Mouse (Mus musculus) heart, adult 11 months (tissue): ENCODE results near the gene Ptprg.

Source experiments
- DNase-seq: peaks from one replicate; pipeline ENCODE4 v3.0.0; 2022

Ptprg gene

GRCm38 (mm10) chr14:11762995-11763394 is 209.7 kb downstream of the Ptprg start:
- DNase-seq = no peak

DNA sequence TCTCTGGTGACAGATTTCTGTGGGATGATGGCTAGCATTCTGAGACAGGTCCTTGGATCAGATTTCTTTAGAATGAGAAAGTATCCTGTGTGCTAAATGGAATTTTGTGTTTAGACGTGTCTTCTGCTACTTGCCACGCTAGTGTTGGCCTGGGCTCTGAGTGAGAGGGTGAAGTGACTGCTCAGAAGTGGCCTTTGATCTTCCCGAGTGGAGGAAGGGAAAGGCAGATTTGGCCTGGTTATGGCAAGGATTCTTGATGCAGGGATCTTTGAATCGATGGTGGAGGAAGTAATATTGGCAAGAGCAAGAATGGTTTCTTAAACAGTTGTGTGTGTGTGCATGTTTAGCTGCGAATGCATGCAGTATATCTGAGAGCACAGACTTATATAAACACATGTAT is 219.4 kb downstream of the Ptprg start:
- no peak for DNase-seq

- DNase-seq = no peak
Observed at GRCm38 (mm10) chr14:11774476-11775037, 221.2 kb downstream of the Ptprg start.

DNA sequence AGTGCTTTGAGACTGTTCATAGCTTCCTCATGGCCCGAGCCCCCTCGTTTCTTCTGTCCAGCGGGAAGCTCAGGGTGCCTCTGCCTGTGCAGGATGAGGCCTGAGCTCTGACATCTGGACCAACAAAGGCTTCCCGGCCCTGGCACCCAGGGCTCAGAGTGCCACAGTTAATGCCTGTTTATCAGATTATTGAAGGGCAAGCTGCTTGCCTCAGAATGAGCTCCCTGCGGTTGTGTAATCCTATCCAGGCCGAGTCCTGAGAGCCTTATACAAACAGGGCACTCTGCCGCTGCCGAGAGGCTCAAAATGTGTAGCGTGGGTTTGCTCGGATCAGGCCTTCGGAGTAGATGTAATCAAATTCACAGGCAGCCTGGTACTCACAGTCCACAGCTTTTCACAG is 221.9 kb downstream of the Ptprg start:
- peak; percentile 96 for DNase-seq

GRCm38 (mm10) chr14:11775951-11776495 is 222.7 kb downstream of the Ptprg start:
- no peak for DNase-seq

GRCm38 (mm10) chr14:11776566-11776965 is 223.2 kb downstream of the Ptprg start:
- no peak for DNase-seq

GRCm38 (mm10) chr14:11791190-11791589 is 237.9 kb downstream of the Ptprg start:
- peak; percentile 70 for DNase-seq

DNA sequence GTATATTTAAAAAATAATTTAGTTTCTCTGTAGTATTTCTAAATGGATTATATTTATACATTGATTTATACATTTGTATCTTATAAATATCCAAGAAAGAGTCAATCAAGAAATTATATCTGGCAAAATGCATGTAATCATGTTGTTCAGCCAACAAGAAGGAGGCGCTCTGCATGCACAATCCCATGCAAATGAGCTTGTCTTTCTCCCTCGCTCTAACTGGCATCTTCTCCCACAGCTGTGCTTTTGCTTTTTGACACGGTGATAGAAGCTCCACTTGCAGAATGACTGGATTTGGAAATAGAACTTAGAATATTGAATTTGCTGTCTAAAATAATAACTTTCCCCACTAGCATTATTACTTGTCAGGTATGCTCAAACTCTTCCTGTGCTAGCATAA is 240.5 kb downstream of the Ptprg start:
- DNase-seq = peak; percentile 43

DNA sequence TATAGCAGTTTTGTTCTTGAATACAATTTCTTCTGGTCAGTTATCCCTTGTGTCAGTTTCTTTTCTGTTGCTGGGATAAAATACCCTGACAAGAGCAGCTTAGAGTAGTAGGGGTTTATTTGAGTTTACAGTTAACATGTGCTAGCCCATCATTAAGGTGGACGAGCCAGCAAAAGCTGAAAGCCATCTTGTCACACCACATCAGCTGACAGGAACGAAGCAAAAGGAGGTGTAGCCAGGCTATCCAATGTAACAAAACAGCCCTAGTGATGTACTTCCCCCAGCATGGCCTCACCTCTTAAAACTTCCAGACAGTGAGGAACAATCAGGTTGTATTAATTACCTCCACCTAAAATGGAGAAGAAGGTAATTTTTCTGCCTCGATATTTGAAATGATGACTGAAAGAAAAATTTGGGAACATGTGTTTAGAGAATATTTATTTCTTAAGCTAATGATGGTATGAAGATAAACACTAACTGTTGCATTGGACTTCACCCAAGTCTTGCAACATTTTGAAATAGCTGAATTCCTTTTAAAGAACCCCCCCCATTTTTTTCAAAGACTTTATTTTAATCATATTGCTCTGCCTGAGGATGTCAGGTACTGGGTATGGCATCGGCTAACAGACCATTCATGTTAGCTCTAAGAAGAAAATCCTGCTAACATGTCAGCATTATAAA is 249.2 kb downstream of the Ptprg start:
- peak; percentile 79 for DNase-seq

DNA sequence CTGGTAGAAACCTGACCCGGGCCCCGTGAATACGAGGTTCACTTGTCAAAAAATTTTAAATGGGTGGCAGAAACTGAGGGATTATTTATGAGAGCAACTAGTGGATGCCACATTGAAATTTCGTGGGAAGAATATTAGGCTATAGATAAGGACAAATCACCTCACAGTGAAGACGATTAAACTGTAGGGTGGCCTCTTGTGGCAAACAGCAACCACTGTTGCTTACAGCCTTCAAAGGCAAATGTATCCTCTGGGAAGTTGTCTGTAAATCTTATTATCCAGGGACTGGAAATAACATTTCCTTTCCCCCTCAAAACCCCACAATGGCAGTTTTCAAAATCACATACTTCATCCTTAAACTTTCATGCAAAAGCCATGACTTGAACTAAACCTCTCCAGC is 253.3 kb downstream of the Ptprg start:
- DNase-seq = peak; percentile 78

- peak; percentile 70 for DNase-seq
Observed at GRCm38 (mm10) chr14:11807465-11807864, 254.1 kb downstream of the Ptprg start.

DNA sequence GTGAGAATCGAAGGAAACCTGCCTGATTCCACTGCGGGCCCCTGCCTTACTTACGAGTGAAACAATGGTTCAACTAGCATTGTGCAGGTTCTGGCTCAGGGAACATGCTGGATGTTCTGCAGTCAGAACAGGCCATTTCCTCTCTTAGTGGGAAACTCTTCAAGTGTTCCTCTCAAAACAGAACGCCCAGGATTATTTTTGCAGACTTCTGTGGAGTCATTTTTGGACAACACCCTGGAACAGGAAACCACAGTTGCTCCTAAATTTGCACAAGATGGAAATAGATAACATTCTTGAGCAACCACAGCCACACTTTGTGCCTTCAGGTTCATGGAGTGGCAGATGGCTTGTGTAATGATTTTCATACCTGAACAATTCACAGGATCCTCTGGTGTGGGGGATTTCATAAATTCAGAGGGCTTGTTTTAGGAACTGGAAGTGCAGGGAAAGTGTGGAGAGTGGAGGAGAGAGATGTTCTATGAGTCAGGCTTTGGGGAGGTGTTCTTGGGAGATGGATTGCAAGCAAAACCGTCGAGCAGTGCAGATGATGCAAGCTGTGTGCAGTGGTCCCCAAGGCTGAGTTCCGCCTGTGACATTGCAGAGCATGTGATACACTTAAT is 257.9 kb downstream of the Ptprg start:
- DNase-seq = peak; percentile 98

DNA sequence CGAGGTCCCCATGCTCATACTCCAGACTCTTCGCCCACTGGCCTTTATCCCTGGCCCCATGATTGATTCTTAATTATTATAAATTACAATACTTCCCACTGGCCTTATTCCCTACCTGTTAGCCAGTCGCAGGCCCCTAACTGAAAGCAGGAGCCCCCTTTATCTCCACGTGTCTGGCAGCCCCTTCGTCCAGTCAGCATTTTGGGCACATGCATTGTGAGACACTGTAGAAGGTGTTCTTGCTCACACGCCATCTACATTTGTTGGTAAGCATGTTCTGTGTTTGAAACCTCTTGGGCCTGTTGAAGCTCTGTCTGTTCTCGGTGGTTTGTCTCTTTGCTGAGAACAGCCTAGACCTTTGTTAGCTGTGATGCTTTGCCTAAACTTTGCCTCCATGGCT is 259.0 kb downstream of the Ptprg start:
- DNase-seq = peak; percentile 80

DNA sequence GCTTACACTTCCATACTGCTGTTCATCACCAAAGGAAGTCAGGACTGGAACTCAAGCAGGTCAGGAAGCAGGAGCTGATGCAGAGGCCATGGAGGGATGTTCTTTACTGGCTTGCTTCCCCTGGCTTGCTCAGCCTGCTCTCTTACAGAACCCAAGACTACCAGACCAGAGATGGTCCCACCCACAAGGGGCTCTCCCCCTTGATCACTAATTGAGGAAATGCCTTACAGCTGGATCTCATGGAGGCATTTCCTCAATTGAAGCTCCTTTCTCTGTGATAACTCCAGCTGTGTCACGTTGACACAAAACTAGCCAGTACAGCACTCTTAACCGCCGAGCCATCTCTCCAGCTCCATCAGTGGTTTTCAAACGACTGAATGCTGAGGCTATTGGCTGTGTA is 261.5 kb downstream of the Ptprg start:
- peak; percentile 93 for DNase-seq

GRCm38 (mm10) chr14:11817236-11817635 is 263.9 kb downstream of the Ptprg start:
- peak; percentile 86 for DNase-seq

DNA sequence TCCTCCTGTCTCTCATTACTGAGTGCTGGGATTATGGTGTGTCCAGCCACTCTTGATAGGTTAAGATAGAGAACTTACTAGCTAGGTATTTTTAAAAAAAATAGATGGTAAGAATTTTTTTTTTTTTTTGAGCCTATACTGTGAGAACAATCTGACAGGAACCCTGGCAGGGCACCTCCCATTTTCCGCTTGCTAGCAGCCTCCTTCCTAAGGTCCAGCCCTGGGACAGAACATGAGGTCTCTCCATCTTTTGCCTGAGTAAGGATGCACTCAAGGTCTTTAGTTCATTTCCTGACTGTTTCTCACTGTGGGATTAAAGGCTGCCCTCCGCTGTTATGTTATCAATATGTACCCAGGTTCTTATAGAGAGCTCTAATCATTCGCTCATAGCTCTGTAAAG is 264.7 kb downstream of the Ptprg start:
- peak; percentile 86 for DNase-seq

DNA sequence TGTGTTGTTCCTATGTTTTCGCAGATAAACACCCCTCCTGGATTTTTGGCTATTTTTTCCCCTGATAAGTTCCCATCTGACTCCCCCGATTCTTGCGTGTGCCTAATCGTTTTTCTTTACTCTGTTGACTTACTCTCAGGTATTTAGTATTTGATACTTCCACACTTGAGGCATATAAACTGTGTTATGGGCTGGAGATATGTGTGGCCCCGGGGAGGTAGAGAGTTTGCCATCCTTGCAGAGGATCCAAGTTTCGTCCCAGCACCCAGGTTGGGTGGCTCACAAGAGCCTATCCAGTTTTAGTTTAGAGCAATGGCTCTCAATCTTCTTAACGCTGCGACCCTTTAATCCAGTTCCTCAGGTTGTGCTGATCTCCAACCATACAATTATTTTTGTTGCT is 265.4 kb downstream of the Ptprg start:
- DNase-seq = peak; percentile 73

DNA sequence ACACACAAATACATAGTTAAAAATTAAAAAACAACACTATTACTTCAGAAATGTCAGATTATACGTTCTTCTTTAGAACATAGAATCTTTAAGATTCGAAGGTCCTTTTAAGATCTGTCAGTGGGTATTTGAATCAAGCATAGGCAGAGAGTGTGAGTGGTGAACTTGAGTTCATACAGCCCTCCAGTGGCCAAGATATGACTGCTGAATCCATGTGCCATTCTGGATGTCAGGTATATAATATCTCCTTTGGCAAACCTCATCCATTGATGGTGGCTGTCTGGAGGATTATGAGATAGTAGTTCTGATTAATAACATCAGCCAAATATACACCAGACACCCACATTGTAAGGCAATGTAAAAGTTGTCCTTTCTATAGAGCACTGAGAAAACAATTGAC is 266.0 kb downstream of the Ptprg start:
- no peak for DNase-seq

DNA sequence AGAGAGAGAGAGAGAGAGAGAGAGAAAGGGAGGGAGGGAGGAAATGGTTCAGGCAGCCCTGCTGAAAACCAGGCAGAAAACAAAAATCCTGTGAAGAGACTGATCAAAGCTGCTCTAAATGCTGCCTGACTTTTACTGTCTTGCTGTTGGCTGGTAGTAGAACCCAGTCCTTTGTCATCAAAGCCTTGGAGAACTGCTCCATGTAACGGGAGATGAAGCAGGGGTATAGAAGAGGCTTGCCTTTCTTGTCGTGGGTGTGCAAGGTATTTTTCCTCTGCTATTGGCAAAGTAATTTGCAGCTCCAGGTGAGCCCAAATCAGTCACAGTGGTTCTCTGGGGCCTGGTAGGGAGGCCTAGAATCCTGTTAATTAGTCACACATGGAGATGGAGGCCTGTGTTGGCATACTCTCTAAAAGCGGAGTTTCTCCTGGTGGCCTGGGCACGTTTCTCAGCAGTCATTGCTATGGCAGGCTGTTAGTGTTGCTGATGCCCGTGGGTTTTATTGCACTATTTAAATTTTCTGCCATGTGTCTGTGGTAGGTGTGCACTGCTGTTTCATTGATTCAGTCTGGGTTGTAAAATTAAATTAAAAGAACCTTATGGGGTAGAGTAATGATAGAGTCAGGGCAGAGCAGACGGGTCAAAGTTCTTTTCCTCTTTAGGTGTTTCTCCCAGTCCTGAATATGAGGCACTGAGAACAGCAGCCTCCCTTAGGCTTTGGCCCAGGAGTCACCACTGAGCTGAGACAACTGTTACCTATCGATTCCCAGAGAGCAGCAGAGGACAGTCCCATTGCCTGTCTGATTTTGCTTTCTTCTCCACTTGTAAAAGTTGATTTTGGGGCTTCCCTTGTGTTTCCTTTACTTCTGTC is 269.7 kb downstream of the Ptprg start:
- DNase-seq = peak; percentile 78

GRCm38 (mm10) chr14:11823701-11824095 is 270.4 kb downstream of the Ptprg start:
- DNase-seq = no peak

DNA sequence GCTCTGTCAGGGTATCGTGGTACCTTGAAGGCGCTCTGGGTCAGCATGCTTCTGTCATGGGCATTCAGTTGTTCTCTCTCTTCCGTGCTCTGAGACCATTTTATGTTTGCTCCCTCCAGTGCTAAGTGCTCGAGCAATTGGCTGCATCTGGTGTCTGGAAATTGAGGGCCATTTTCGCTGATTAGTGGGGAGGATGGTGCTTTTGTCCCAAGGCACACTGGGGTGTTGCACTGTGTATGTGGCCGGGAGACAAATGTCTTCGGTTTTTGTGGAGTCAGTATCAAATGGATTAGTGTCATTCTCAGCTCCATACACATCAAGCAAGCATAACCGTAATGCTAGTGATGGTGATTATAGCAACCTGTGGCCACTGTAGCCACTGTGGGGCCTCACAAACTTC is 271.6 kb downstream of the Ptprg start:
- DNase-seq = no peak

GRCm38 (mm10) chr14:11825551-11825950 is 272.2 kb downstream of the Ptprg start:
- peak; percentile 88 for DNase-seq

GRCm38 (mm10) chr14:11828086-11828485 is 274.8 kb downstream of the Ptprg start:
- peak; percentile 82 for DNase-seq
